Mouse (Mus musculus): ENCODE results near the gene Tsr2.

Gene Tsr2

GRCm38 (mm10) chrX:151046777-151047430 lies 49.4 kb downstream of the Tsr2 start:
- no peak for DNase-seq (ENCODE audit: low read depth, low spot score)

- no peak for DNase-seq (ENCODE audit: low read depth, low spot score)
These were observed 50.0 kb downstream of the Tsr2 start for GRCm38 (mm10) chrX:151046321-151046720.

- DNase-seq (ENCODE audit: low read depth, low spot score): no peak
These were observed 50.5 kb downstream of the Tsr2 start, which contains the start of gene Fgd1 for GRCm38 (mm10) chrX:151045850-151046249. TSS of gene Fgd1 (plus strand) at chrX:151046150.

GRCm38 (mm10) chrX:151041223-151041622 lies 55.1 kb downstream of the Tsr2 start:
- no peak for DNase-seq (ENCODE audit: low read depth, low spot score)
